Mouse (Mus musculus) limb, embryonic 13.5 days (tissue): ENCODE data around the gene Ttll7. TPM values are rescaled to one million over a fixed set of nuclear protein-coding genes. Genes with fewer than 3 reads are reported as not detected.
A peak's percentile ranks its signal among the peaks of the same experiment; 100 is the strongest.

Source experiments
- ATAC-seq: fragments of 200-750 bp; cut with Nextera tagmentation; 2 replicates; pipeline ENCODE4 v1.8.0; 2017; ENCODE audit warnings: low read depth, moderate number of reproducible peaks, moderate TSS enrichment; ENCODE audit not compliant: low FRiP score
- H3K27ac ChIP-seq: fragments of 300-500 bp; sonication (generic); 2 replicates; pipeline ENCODE4 v1.5.1; 2015; ENCODE audit warnings: inconsistent platforms, mild to moderate bottlenecking, moderate library complexity
- H3K27me3 ChIP-seq: fragments of 300-500 bp; sonication (generic); 2 replicates; pipeline ENCODE4 v1.6.1; 2015; ENCODE audit warnings: mild to moderate bottlenecking, inconsistent platforms
- H3K36me3 ChIP-seq: fragments of 300-500 bp; sonication (generic); 2 replicates; pipeline ENCODE4 v1.6.1; 2015; ENCODE audit warnings: inconsistent platforms, mild to moderate bottlenecking, moderate library complexity
- H3K4me1 ChIP-seq: fragments of 300-500 bp; sonication (generic); 2 replicates; pipeline ENCODE4 v1.6.1; 2015; ENCODE audit warnings: inconsistent platforms
- H3K4me2 ChIP-seq: fragments of 300-500 bp; sonication (generic); replicated peaks from 2 replicates; pipeline ENCODE4 v1.6.1; 2015; ENCODE audit warnings: inconsistent platforms, mild to moderate bottlenecking, moderate library complexity
- H3K4me3 ChIP-seq: fragments of 300-500 bp; sonication (generic); 2 replicates; pipeline ENCODE4 v1.5.1; 2015; ENCODE audit warnings: moderate library complexity, mild to moderate bottlenecking, inconsistent platforms
- H3K9ac ChIP-seq: fragments of 300-500 bp; sonication (generic); 2 replicates; pipeline ENCODE4 v1.6.1; 2015; ENCODE audit warnings: mild to moderate bottlenecking, inconsistent platforms
- H3K9me3 ChIP-seq: fragments of 300-500 bp; sonication (generic); 2 replicates; pipeline ENCODE4 v1.6.1; 2016; ENCODE audit warnings: inconsistent platforms
- WGBS: fragments of 180-500 bp; shearing (Covaris S2); methylation state at CpG from one replicate; pipeline ENCODE4 v1.1.7; 2015; 5-methylcytosine and 5-hydroxymethylcytosine counted together
- polyA plus RNA-seq: library from polyadenylated mRNA; unstranded; fragments of >200 nt; fragmentation: Nextera tagmentation; extraction: Ambion mirVana; gene quantifications from 2 replicates; pipeline ENCODE4 v1.2.1, GENCODE M21; 2015

Ttll7 gene
- polyA plus RNA-seq, 1 experiment from 2014 or later = 2.5 TPM

DNA sequence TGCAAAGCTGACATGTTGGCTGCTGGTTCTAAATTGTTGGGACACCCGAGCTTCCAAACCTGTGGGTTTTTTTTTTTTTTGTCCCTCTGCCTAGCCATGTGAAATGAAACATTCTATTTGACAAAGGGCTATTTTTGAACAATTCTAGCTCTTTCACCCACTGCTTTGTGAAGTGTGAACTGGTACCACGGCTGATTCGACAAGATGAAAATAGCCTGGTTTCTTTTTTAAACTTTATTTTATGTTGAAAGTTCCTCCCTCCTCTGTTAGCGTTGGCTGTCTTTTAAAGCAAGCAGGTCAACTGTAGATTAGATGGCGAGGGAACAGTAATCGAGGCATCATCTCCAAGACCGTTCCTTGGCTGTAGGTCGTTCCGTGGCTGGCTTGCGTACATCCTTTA is 5.2 kb downstream of the Ttll7 start:
- no peak overlapping the region for H3K4me2 ChIP-seq
- no peaks in the 10 kb centered on the region for H3K36me3 ChIP-seq
- WGBS = 89% methylated on average over 10 of the region's 10 CpGs
- H3K9ac ChIP-seq = no peak overlapping the region
- H3K27ac ChIP-seq = no peak overlapping the region
- no peak overlapping the region for H3K4me3 ChIP-seq
- H3K9me3 ChIP-seq = no peaks in the 10 kb centered on the region
- 0 out of 2 replicates have a peak, but pooled peaks cover 2% of the 10 kb centered on the region for H3K27me3 ChIP-seq
- no peak for ATAC-seq
- H3K4me1 ChIP-seq = 0 out of 2 replicates have a peak, but pooled peaks cover 5% of the 10 kb centered on the region

DNA sequence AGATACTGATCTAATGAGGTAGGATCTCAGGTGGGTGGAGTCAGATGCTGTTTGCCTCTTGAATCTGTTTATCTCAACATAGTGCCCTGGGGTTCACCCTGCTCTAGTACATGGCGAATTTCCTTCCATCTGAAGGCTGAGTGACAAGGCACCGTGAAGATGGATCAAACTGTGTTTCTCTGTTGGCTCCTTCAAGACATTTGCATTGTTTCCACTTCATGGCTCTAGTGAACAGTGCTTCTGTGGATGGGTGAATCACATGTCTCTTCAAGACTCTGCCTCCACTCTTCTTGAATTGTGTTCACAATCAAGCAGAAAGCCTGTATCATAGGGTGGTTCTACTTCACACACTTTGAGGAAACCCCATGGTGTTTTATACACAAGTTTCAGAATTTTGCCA is 8.1 kb downstream of the Ttll7 start:
- WGBS = 81% methylated on average over 2 of the region's 2 CpGs

DNA sequence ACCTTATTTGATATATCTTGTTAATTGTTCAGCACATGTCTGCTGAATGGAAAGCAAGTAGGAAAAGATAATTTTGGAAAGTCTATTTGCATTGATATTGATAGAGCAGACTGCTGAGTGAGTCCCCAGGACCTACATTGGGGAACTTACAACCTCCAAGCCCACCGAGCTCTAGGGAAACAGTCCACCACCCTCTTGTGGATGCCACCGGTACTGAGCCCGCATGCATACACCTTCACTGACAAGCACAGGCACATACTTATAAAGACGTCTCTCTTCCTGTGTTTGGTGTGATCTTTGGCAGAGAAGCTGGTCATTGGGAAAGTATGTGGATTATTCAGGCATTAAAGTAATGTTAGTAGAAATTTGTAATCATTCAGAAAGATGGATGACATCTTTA is 14.4 kb downstream of the Ttll7 start:
- no peak overlapping the region for H3K4me2 ChIP-seq
- no peak overlapping the region for H3K4me3 ChIP-seq
- H3K9ac ChIP-seq = no peak overlapping the region
- ATAC-seq = no peak
- no peaks in the 10 kb centered on the region for H3K27me3 ChIP-seq
- H3K27ac ChIP-seq = no peak overlapping the region
- H3K36me3 ChIP-seq = no peaks in the 10 kb centered on the region
- H3K4me1 ChIP-seq = no peaks in the 10 kb centered on the region
- H3K9me3 ChIP-seq = no peaks in the 10 kb centered on the region
- WGBS = 41% methylated on average over 4 of the region's 4 CpGs

More for the DNA sequence above, 8.1 kb downstream of the Ttll7 start:
- Histone ChIP-seq H3K27me3 (no peaks in the 10 kb centered on the region), H3K9me3 (no peaks in the 10 kb centered on the region), H3K9ac (no peak overlapping the region), H3K36me3 (no peaks in the 10 kb centered on the region), H3K4me2 (no peak overlapping the region), H3K4me1 (no peaks in the 10 kb centered on the region), H3K27ac (no peak overlapping the region), H3K4me3 (no peak overlapping the region)
- ATAC-seq = no peak

DNA sequence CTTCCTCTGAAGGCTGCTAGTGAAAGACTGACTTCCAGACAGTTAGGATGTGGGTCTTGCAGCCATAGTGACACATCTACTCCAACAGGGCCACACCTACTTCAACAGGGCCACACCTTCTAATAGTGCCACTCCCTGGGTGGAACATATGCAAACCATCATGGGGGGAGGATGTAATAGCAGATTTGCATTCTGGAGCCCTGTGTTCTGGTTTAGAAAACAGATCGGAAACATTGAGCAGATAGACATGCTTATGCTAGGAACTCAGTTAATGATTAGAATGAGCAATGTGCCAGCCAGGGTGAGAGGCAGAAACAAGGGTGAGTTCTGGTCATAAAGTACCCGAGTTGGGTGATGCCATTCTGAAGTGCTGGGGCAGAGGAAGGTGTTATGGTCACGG is 19.8 kb downstream of the Ttll7 start:
- Histone ChIP-seq H3K27me3 (no peaks in the 10 kb centered on the region), H3K36me3 (no peaks in the 10 kb centered on the region), H3K9ac (no peak overlapping the region), H3K4me2 (no peak overlapping the region), H3K4me1 (no peaks in the 10 kb centered on the region), H3K4me3 (no peak overlapping the region), H3K9me3 (no peaks in the 10 kb centered on the region), H3K27ac (no peak overlapping the region)
- ATAC-seq = no peak
- WGBS = 81% methylated on average over 3 of the region's 3 CpGs

DNA sequence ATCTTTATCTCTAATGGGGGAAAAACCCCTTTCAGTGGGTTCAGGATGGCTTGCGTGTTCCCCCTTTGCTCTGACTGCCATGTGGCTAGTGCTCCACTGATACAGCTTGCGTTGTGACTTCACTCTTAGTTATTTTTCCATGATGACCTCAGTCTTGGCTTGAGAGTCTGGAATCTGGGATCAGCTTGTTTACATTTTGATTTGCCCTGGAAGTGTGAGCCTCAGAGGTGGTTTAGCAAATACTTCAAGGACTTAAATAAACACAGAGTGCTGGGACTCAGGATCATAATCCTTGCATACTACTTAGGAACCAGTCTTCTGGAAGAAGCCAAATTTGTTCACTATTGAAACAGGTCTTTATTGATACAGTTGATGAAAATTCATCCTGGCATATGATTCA is 23.8 kb downstream of the Ttll7 start:
- no peak overlapping the region for H3K27ac ChIP-seq
- H3K9me3 ChIP-seq = no peaks in the 10 kb centered on the region; the same call in 1 of the 2 replicates
- 69% methylated on average over 2 of the region's 2 CpGs for WGBS
- H3K4me2 ChIP-seq = no peak overlapping the region
- no peaks in the 10 kb centered on the region for H3K36me3 ChIP-seq
- no peaks in the 10 kb centered on the region for H3K27me3 ChIP-seq
- ATAC-seq = no peak
- no peaks in the 10 kb centered on the region for H3K4me1 ChIP-seq
- no peak overlapping the region for H3K4me3 ChIP-seq
- no peak overlapping the region for H3K9ac ChIP-seq

DNA sequence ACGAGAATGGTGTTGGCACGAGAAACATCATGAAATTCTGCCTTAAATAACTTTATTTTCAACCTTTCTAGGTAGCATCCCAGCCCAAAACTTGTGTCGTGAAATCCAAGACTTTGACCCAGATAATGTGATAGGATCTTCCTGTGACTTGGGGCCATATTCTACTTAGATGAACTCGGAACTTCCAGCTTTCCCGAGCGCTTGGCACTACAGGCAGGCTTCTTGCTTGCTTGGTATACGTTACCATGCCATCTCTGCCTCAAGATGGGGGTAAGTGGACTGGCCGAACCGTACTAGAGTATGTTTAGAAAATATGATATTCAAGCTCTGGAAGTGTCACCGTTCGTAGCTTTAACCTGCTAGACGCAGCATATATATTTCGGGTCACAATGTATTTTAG is 41.8 kb downstream of the Ttll7 start:
- no peak overlapping the region for H3K9ac ChIP-seq
- H3K36me3 ChIP-seq = no peaks in the 10 kb centered on the region

DNA sequence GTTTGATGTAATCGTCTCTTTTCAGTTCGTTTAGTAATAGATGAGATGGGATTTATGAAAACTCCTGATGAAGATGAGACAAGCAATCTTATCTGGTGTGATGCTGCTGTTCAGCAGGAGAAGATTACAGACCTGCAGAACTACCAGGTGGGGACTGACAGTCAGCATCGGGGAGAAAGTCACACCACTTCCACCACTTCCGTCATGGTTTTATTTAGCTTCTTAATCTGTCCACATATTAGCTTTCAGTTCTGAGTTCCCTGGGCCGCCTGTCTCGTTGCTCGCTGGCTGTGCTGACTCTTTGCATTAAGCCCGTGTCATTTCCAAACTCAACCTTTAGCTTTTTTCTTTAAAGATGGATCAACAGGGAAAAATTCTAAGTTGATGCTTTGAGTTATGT is 44.4 kb downstream of the Ttll7 start:
- no peak overlapping the region for H3K4me3 ChIP-seq
- 82% methylated on average over 8 of the region's 8 CpGs for WGBS
- H3K9ac ChIP-seq = no peak overlapping the region
- H3K36me3 ChIP-seq = no peaks in the 10 kb centered on the region
- no peak overlapping the region for H3K27ac ChIP-seq
- H3K4me2 ChIP-seq = no peak overlapping the region
- no peak for ATAC-seq
- H3K9me3 ChIP-seq = peaks cover 3% of the 10 kb centered on the region; the same call in 1 of the 2 replicates
- H3K4me1 ChIP-seq = no peaks in the 10 kb centered on the region
- H3K27me3 ChIP-seq = no peaks in the 10 kb centered on the region

More for the DNA sequence above, 41.8 kb downstream of the Ttll7 start:
- ATAC-seq = no peak
- WGBS = 90% methylated on average over 13 of the region's 13 CpGs
- Histone ChIP-seq H3K4me1 (no peaks in the 10 kb centered on the region), H3K4me3 (no peak overlapping the region), H3K27me3 (no peaks in the 10 kb centered on the region), H3K27ac (no peak overlapping the region), H3K9me3 (peaks cover 3% of the 10 kb centered on the region; the same call in 1 of the 2 replicates), H3K4me2 (no peak overlapping the region)

DNA sequence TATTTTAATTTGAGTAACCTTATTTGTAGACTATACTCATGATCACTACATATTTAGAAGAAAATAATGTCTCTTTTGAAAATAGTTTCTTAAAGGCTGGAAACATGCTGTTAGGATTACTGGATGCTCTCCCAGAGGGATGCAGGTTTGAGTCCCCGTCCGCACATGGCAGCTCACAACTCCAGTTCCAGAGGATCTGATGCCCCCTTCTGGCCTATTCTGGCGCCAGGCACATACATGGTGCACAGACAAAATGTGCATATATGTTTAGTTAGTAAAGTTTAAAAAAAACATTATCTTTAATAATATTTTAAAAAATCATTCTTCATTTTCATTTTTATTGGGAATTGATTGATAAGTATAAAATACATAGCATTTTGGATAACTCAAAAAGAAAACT is 47.9 kb downstream of the Ttll7 start:
- Histone ChIP-seq H3K9me3 (peaks cover 3% of the 10 kb centered on the region; the same call in 1 of the 2 replicates), H3K9ac (no peak overlapping the region), H3K36me3 (no peaks in the 10 kb centered on the region), H3K27ac (no peak overlapping the region), H3K27me3 (no peaks in the 10 kb centered on the region), H3K4me3 (no peak overlapping the region), H3K4me1 (no peaks in the 10 kb centered on the region), H3K4me2 (no peak overlapping the region)
- 75% methylated on average over 3 of the region's 3 CpGs for WGBS
- ATAC-seq = no peak

DNA sequence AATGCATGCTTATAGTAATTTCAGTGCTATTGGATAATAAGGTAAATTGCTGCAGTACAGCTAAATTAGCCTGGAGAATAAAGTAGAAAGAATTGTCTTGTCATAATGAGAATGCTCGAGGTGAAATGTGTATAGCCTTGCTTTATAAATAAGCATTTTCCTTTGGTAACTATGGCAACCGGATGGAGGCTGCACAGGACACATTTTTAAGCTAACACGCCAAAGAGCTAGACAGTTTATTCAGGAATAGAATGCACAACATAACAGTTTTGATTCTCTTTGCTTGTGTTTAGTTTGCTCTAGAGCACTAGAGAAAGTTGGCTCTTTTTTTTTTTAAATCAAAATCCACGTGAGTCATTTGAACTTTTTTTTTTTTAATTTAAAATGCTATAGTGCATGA is 49.6 kb downstream of the Ttll7 start:
- 76% methylated on average over 4 of the region's 4 CpGs for WGBS
- no peaks in the 10 kb centered on the region for H3K36me3 ChIP-seq
- ATAC-seq = no peak
- no peak overlapping the region for H3K27ac ChIP-seq
- no peaks in the 10 kb centered on the region for H3K9me3 ChIP-seq
- H3K4me1 ChIP-seq = no peaks in the 10 kb centered on the region
- no peak overlapping the region for H3K4me2 ChIP-seq
- H3K27me3 ChIP-seq = no peaks in the 10 kb centered on the region
- no peak overlapping the region for H3K9ac ChIP-seq
- H3K4me3 ChIP-seq = no peak overlapping the region

DNA sequence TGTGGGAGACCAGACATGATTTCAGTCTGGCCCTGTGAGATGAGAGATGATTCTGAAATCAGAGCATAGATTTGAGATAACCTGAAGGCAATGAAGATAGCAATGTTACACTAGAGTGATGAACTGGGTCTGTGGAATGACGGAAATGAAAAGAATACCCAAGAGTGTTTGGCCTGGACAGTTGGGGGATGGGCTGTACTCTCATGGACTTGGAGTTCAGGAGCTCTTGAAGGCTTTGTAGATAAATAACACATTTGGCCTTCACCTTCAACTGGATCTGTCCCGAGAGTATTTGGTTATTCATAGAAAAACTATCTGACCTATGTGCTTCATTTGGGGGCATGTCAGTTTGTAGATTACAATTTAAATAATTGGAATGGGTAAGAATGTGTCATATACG is 53.4 kb downstream of the Ttll7 start:
- no peak overlapping the region for H3K27ac ChIP-seq
- no peak overlapping the region for H3K4me2 ChIP-seq
- H3K27me3 ChIP-seq = no peaks in the 10 kb centered on the region
- no peaks in the 10 kb centered on the region for H3K9me3 ChIP-seq
- no peak overlapping the region for H3K4me3 ChIP-seq
- no peaks in the 10 kb centered on the region for H3K36me3 ChIP-seq
- ATAC-seq = no peak
- WGBS = 88% methylated on average over 3 of the region's 3 CpGs
- H3K4me1 ChIP-seq = no peaks in the 10 kb centered on the region
- H3K9ac ChIP-seq = no peak overlapping the region

DNA sequence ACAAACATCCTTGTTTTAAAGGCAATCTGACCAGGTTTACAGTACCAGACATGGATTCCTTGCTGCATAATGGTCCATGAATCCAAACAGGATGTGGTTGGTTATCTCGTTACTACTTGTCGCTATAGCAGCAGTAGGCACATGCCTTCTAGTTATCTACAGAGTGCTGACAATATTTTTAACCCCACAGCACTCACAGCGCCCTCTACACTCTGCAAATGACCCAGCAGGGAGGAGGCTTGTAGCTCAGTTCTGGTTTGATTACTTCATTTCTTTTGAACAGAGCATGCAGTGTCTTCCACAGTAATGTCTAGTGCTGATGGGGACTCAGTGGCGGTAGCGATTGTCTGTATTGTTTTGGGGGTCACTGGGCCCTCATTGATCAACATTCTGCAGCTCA is 56.8 kb downstream of the Ttll7 start:
- Histone ChIP-seq H3K27me3 (no peaks in the 10 kb centered on the region), H3K4me1 (no peaks in the 10 kb centered on the region), H3K27ac (no peak overlapping the region), H3K36me3 (no peaks in the 10 kb centered on the region), H3K9me3 (no peaks in the 10 kb centered on the region), H3K4me3 (no peak overlapping the region), H3K4me2 (no peak overlapping the region), H3K9ac (no peak overlapping the region)
- no peak for ATAC-seq
- WGBS = 75% methylated on average over 5 of the region's 5 CpGs

DNA sequence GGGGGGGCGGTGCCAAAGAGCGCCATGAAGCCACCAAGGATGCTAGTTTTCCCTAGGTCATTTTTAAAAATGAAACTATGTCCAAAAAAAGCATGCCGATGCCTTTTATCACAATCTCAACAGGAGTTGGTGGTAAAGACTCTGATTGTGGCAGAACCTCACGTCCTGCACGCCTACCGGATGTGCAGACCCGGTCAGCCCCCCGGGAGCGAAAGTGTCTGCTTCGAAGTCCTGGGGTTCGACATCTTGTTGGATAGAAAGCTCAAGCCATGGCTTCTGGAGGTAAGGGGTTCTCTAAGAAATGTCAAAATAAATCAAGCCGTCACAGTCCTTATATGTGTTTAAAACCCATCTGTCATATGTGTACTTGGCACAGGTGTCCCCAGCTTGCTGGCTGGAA is 60.9 kb downstream of the Ttll7 start:
- no peak overlapping the region for H3K9ac ChIP-seq
- peaks cover 9% of the 10 kb centered on the region; the same call in 1 of the 2 replicates for H3K27me3 ChIP-seq
- H3K4me3 ChIP-seq = no peak overlapping the region
- WGBS = 94% methylated on average over 12 of the region's 12 CpGs
- H3K9me3 ChIP-seq = no peaks in the 10 kb centered on the region
- H3K27ac ChIP-seq = no peak overlapping the region
- H3K4me2 ChIP-seq = no peak overlapping the region
- peaks cover 4% of the 10 kb centered on the region; the same call in 1 of the 2 replicates for H3K4me1 ChIP-seq
- no peaks in the 10 kb centered on the region for H3K36me3 ChIP-seq
- ATAC-seq = no peak

DNA sequence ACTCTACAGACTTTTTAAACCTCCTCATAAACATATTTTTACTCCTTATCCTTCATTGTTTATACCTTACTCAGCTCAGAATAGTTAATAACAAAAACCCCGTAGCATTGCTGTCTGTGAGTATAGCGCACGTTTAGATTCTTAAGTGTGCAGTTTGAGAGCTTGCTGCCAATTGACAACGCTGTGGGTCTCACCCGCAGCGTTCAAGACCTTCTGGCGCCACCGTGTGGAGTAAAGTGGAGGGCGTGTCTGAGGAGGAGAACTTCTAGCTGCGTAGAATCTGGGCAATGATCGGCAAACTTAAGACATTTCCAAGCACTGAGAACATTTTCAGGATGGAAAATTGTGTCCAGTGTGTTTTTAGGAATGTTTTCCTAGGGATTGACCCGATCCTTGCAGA is 62.6 kb downstream of the Ttll7 start:
- no peak overlapping the region for H3K4me2 ChIP-seq
- no peaks in the 10 kb centered on the region for H3K36me3 ChIP-seq
- WGBS = 11% methylated on average over 12 of the region's 12 CpGs
- H3K4me3 ChIP-seq = no peak overlapping the region
- H3K4me1 ChIP-seq = peaks cover 7% of the 10 kb centered on the region; the same call in 1 of the 2 replicates
- no peak overlapping the region for H3K27ac ChIP-seq
- H3K9me3 ChIP-seq = no peaks in the 10 kb centered on the region
- H3K27me3 ChIP-seq = peaks cover 9% of the 10 kb centered on the region; the same call in 1 of the 2 replicates
- ATAC-seq = peak; percentile 57; the same call in 1 of the 2 replicates
- H3K9ac ChIP-seq = no peak overlapping the region
